Mouse (Mus musculus) G1E (cell line): ENCODE measurements around the gene Pigw. TPM values are rescaled to one million over a fixed set of nuclear protein-coding genes. Genes with fewer than 3 reads are reported as not detected.

Source experiments
- ATAC-seq: 2 replicates; pipeline ENCODE4 v1.8.0; 2016; ENCODE audit warnings: mild to moderate bottlenecking; ENCODE audit not compliant: insufficient number of reproducible peaks, poor library complexity, low FRiP score, severe bottlenecking; ENCODE audit errors: extremely low read depth
- DNase-seq: peaks from one replicate; pipeline ENCODE4 v3.0.0; 2012; ENCODE audit warnings: low spot score
- H3K27me3 ChIP-seq: 2 replicates; pipeline ENCODE4 v1.6.1; 2012; ENCODE audit warnings: mild to moderate bottlenecking, low read length, inconsistent platforms; ENCODE audit not compliant: insufficient read depth
- H3K36me3 ChIP-seq: replicated peaks from 2 replicates; pipeline ENCODE3; 2012; ENCODE audit warnings: mild to moderate bottlenecking, inconsistent platforms
- H3K4me1 ChIP-seq: 2 replicates; pipeline ENCODE4 v1.6.1; 2012; ENCODE audit warnings: low read depth, low read length, inconsistent platforms, mixed read lengths; ENCODE audit not compliant: insufficient read depth
- H3K4me3 ChIP-seq: 2 replicates; pipeline ENCODE4 v1.5.1; 2012; ENCODE audit warnings: low read depth, mild to moderate bottlenecking, inconsistent platforms, low read length, moderate library complexity, mixed read lengths
- H3K9me3 ChIP-seq: replicated peaks from 2 replicates; pipeline ENCODE4 v1.6.1; 2012; ENCODE audit warnings: inconsistent platforms
- CTCF ChIP-seq: IDR thresholded peaks from 2 replicates; pipeline ENCODE4 v1.5.1; 2012; ENCODE audit warnings: low read depth, low read length, inconsistent platforms, mixed read lengths
- GATA1 ChIP-seq: IDR thresholded peaks from 2 replicates; pipeline ENCODE4 v1.6.1; 2012; ENCODE audit warnings: borderline replicate concordance, low read length, inconsistent platforms, mixed read lengths
- GATA2 ChIP-seq: IDR thresholded peaks from 2 replicates; pipeline ENCODE4 v1.6.1; 2012; ENCODE audit warnings: low read depth, low read length, inconsistent platforms, borderline replicate concordance
- POLR2AphosphoS5 ChIP-seq: IDR thresholded peaks from 2 replicates; pipeline ENCODE4 v1.6.1; 2012; ENCODE audit warnings: low read depth, low read length, inconsistent platforms; ENCODE audit not compliant: insufficient replicate concordance
- TAL1 ChIP-seq: conservative IDR thresholded peaks from 2 replicates; pipeline ENCODE4 v1.6.1; 2012; ENCODE audit warnings: low read depth, low read length, inconsistent platforms, mixed read lengths
- polyA plus RNA-seq: library from polyadenylated mRNA; stranded (reverse); fragments of >175 nt; gene quantifications from 2 replicates; pipeline ENCODE4 v1.2.3, GENCODE M21; 2012
- total RNA-seq, 2 experiments: library from RNA; stranded (forward) in 1 of 2; stranded (reverse) in 1 of 2; fragments of 200-1000 nt in 1 of 2; fragments of >200 nt in 1 of 2; fragmentation: Nextera tagmentation in 1 of 2; gene quantifications; 2 replicates each; pipeline ENCODE4 v1.2.3; 2014 to 2017

Gene Pigw
- total RNA-seq (2014; fragmentation: Nextera tagmentation) (13.7 and 19.3 TPM in 2 replicates), total RNA-seq (2017) (8.4 and 11.4 TPM in 2 replicates), polyA plus RNA-seq (2.2 and 3.4 TPM in 2 replicates)

- peak; percentile 57 for ATAC-seq
- Histone ChIP-seq H3K9me3 (no peaks in the 10 kb centered on the region), H3K4me1 (peaks cover 52% of the 10 kb centered on the region), H3K36me3 (peaks cover 64% of the 10 kb centered on the region), H3K27me3 (no peaks in the 10 kb centered on the region), H3K4me3 (peak within 1 kb of the TSS; percentile 85)
- DNase-seq: peak; percentile 90
- TF ChIP-seq GATA1: no peak
- no peak for TF ChIP-seq CTCF
- TF ChIP-seq GATA2: no peak
These were observed at the start of gene Pigw, which contains the start of gene Myo19 for GRCm38 (mm10) chr11:84879772-84880464. Pigw (minus strand) TSS chr11:84880285. Myo19 (plus strand) TSS chr11:84880148.

GRCm38 (mm10) chr11:84920981-84921380 is 40.9 kb upstream of the Pigw start:
- Histone ChIP-seq H3K27me3 (peaks cover 40% of the 10 kb centered on the region), H3K4me3 (no peak overlapping the region), H3K4me1 (peaks cover 23% of the 10 kb centered on the region), H3K9me3 (no peaks in the 10 kb centered on the region), H3K36me3 (no peaks in the 10 kb centered on the region)
- no peak for DNase-seq
- TF ChIP-seq POLR2AphosphoS5 (no peak), GATA1 (no peak), CTCF (no peak), GATA2 (no peak), TAL1 (no peak)
- no peak for ATAC-seq

DNA sequence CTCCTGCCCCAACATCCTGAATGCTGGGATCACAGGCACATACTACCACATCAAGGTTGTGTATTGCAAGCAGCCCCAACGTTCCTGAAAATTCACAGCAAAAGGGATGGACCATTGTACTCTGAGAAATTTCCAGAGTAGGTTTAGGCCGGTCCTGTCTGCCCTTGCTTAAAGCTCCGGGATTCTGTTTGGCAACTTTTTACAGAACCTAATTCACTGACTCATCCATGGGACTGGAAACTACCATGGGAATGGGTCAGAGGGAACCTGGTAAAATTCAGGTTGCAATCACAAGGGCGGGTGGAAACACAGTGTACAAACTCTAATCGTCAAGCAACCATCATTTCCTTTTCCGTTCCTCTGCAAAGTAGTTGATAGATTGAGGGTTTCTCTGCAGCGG is 39.9 kb upstream of the Pigw start:
- DNase-seq: no peak
- no peaks in the 10 kb centered on the region for H3K36me3 ChIP-seq
- no peaks in the 10 kb centered on the region for H3K9me3 ChIP-seq
- peaks cover 26% of the 10 kb centered on the region for H3K4me1 ChIP-seq
- TF ChIP-seq POLR2AphosphoS5 (no peak), CTCF (no peak), TAL1 (no peak)
- no peak overlapping the region for H3K4me3 ChIP-seq
- no peak for ATAC-seq
- H3K27me3 ChIP-seq: peaks cover 40% of the 10 kb centered on the region

DNA sequence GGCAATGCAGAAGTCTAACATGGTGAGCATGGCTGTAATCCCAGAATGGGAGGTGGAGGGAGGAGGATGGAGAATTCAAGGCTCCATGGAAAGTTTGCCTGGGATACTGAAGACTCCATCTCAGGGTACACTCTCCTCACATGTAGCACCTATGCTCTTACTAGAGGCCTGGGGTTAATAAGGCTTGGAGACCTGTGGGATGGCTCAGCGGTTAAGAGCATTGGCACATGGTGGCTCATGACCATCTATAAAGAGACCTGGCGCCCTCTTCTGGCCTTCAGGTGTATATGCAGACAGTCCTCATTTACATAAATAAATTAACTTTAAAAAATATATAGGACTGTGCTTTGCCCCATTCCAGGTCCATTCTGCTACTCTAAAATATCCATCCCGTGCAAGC is 39.2 kb upstream of the Pigw start:
- Histone ChIP-seq H3K36me3 (peaks cover 7% of the 10 kb centered on the region), H3K4me3 (no peak overlapping the region), H3K9me3 (no peaks in the 10 kb centered on the region), H3K4me1 (peaks cover 33% of the 10 kb centered on the region), H3K27me3 (peaks cover 35% of the 10 kb centered on the region)
- ATAC-seq: no peak
- no peak for TF ChIP-seq GATA2
- TF ChIP-seq TAL1: no peak
- no peak for TF ChIP-seq POLR2AphosphoS5
- TF ChIP-seq CTCF: peak; percentile 36
- TF ChIP-seq GATA1: no peak
- DNase-seq: peak; percentile 30

DNA sequence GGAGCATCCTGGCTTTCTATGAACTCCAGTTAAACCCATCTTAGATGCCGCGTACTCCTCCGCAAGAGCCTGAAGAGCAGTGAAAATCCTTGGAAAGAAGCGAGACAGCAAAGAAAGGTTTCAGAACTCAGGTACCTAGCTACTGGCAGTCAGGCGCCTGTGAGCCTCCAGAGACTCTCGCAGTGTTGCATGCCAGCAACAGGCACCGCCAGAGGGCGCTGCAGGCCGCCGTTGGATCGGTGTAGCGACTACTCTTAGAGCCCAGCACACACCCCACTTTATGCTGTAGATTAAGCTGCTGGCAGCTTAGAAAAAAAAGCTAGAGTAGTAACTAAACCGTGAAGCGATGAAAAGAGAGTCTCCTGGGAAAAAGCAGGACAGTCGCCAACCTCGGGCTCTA is 38.3 kb upstream of the Pigw start:
- ATAC-seq (0 out of 2 replicates have a peak, but pooled peaks have one; percentile 29), DNase-seq (peak; percentile 64)
- H3K9me3 ChIP-seq: no peaks in the 10 kb centered on the region
- no peak overlapping the region; the same call in 1 of the 2 replicates for H3K4me3 ChIP-seq
- H3K27me3 ChIP-seq: peaks cover 30% of the 10 kb centered on the region
- peaks cover 15% of the 10 kb centered on the region for H3K36me3 ChIP-seq
- TF ChIP-seq GATA1 (no peak), TAL1 (no peak), CTCF (peak; percentile 93), POLR2AphosphoS5 (no peak), GATA2 (no peak)
- peaks cover 42% of the 10 kb centered on the region for H3K4me1 ChIP-seq

DNA sequence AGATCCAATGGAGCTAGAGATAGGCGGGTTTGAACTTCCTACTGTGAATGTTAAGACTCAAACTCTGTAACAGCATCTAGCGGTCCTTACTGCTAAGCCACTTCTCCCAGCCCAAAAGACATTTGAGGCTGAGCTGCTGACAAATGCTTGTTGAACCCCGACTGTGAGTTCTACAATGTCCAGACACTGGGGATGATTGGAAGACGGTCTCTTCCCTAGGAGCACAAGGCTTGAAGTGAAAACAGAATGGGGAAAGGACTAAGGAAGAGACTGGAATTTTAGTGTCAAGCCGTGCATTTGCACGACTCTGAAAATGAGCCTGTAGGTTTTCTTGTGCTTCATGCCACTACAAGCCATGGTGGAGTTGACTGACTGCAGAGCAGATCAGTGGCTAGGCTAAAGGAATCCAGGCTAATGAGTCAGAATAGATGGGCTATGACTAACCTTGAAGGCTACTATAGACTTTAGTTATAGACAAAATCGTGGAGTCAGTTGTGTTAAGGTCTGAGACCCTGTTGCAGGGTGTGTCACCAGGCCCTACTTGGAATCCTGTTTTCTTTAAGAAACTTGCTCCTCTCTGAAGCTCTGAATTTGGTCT is 36.7 kb upstream of the Pigw start:
- ATAC-seq: no peak
- Histone ChIP-seq H3K4me3 (peak overlapping the region; percentile 98; the same call in 1 of the 2 replicates), H3K4me1 (peaks cover 47% of the 10 kb centered on the region)

More for the DNA sequence above, 36.7 kb upstream of the Pigw start:
- TF ChIP-seq TAL1 (no peak), GATA1 (no peak), POLR2AphosphoS5 (no peak), CTCF (no peak), GATA2 (no peak)
- H3K27me3 ChIP-seq: peaks cover 14% of the 10 kb centered on the region
- H3K36me3 ChIP-seq: peaks cover 31% of the 10 kb centered on the region
- no peaks in the 10 kb centered on the region for H3K9me3 ChIP-seq
- no peak for DNase-seq
